Mouse (Mus musculus) right cerebral cortex, adult 2 months (tissue): ENCODE measurements around the gene Gfi1b.

Source experiments
- DNase-seq, 2 experiments: peaks; one replicate each; pipeline ENCODE4 v3.0.0; 2021 to 2022; ENCODE audit warnings: low spot score in 2 of 2

The Gfi1b gene

GRCm38 (mm10) chr2:28599569-28599900 lies 22.2 kb downstream of the Gfi1b start:
- no peak for DNase-seq

DNA sequence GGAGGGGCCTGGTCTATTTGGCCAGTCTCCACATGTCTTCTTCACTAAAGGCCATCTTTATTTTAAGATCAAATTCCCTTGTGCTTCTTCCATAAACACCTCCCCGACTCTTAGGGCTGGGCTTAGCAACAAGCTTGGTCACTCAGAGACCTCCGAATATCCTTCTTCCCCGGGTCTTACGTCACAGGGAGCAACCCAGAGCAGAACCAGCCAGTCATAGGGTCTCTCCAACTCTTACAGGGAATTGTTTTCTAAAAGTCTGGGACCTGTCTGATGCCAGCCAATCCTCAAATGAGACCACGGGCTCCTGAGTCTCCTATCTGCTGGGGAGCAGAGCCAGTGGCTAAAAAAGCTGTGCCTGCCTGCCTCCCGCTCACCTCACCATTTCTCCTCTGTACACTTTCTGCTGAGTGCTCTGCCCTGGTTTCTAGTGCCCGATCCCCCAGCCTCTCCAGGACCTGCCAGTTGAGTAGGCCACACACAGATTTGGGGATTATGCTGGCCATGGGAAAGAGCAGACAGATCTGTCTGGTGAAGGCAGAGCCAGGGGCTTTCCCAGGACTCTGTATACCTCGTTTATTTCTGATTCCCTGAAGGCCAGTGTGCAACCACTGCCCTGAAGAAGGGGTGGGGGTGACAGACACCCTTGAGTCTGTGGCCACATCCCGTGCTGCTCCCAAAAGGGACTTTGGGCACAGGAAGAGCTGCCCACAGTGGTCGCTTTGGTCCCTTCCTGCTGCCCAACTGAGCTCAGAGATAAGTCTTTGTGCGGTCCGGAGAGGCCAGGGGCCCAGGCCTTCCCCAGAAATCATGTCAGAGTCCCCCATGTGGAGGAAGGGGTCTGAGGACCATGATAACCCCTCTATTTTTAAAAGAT lies 22.9 kb downstream of the Gfi1b start:
- no peak for DNase-seq

DNA sequence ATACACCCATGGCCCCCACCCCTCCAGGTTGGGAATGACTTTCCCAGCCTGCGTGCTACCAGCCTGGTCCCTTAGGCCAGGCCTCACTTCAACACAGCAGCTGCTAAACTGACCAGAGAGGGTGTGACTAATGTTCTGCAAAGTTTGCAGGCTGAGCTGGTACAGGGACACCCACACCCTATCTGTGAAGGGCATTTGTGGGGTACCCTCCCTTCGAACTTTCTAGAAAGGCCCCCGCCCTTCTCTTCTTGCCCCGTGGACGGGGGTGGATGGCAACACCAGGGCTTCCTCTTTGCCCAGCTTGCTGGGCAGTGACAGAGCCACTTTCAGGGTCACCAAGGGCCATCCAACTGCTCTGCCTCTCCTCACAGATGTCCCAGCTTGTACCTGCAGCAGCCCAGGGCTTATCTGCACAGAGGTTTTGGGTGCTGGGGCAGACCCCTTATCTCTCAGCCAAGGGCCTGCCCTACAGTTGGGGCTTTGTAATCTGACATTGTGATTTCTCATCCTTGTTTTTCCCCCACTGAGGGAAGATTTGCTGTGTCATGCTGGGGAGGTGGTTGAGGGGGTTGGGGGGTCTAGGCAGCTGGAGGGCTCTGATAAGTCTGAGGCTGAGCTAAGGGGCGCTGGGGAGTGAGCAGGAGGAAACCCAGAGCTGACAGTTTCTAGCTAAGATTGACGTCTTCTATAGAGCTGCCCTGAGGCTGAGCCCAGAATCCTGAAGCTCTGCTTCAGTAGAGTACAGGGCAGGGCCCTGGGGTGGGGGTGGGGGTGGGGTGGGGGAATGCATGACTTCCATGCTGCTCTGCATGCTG lies 23.8 kb downstream of the Gfi1b start:
- no peak for DNase-seq

GRCm38 (mm10) chr2:28596998-28597397 lies 24.8 kb downstream of the Gfi1b start:
- no peak for DNase-seq

DNA sequence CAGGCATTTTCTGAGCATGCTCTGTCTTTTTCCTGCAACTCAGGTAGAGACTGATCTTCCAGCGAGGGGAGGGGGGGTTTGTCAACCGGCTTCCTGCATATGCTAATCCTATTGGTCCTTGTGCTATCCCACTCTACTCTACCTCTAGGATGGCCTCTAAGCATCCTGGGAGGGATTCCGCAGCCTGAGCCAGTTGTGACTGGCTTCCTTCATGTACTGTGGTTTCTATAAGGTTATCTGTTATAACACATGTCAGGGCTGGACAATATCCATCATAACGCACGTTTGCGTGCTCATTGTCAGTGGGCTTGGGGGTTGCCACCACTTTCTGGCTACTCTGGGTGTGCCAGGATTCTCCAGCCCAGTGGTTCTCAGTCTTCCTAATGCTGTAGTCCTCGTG lies 25.8 kb downstream of the Gfi1b start:
- no peak for DNase-seq

DNA sequence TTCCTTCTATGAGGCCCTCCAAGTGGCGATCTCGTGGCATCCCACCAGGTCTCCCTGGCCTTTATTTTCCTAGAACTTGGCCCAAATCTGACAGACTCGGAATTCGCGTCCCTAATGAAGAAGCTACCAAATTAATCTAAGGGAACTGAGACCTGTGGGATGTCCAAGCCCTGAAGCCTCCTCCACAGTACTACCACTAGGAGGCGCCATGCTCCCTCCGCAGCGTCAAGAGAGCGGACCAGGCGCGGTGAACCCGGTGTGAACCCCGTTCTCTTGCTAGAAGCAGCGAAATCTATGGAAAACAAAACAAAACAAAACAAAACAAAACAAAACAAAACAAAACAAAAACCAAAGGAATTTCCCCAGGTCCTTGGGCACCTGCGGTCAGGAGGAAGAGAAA lies 29.0 kb downstream of the Gfi1b start:
- DNase-seq, result peak in 1 of 2 experiments; percentile 36

DNA sequence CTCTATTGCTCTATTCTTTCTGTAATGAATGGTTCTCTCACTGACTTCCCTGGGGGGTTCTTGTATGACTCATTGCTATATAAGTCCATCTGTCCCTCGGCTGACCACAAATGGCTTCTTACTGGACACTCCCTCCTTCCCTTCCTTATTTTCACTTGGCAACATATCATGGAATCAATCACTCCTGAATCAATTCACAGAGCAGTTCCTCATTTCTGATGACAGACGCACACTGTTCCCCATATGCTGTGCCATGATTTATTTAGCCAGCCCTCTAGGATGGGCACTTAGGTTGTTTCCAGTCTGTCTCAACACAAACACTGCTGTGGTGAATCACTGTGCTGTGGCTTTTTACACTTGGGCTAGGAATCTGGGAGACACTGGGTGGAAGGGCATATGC lies 30.3 kb downstream of the Gfi1b start:
- DNase-seq, result no peak

DNA sequence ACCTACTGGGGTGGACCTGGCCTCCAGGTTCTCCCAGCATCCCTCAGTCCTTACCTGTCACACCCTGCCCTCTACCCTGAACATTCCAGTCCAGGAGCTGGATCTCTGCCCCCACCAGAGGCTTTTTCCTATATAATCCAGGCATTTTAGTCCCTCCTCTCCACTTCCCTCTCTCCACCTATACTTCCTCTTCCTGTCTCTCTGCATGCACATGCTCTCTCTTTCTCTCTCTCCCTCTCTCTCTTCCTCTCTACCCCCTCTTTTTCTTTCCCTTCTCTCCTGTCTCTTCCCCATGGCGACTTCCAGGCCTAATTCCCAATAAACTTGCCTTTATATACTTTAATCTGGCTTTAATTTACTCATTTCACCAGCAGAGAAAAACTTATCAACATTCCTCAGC lies 33.2 kb downstream of the Gfi1b start:
- no peak for DNase-seq

GRCm38 (mm10) chr2:28585730-28586129 lies 36.1 kb downstream of the Gfi1b start:
- DNase-seq, result no peak

DNA sequence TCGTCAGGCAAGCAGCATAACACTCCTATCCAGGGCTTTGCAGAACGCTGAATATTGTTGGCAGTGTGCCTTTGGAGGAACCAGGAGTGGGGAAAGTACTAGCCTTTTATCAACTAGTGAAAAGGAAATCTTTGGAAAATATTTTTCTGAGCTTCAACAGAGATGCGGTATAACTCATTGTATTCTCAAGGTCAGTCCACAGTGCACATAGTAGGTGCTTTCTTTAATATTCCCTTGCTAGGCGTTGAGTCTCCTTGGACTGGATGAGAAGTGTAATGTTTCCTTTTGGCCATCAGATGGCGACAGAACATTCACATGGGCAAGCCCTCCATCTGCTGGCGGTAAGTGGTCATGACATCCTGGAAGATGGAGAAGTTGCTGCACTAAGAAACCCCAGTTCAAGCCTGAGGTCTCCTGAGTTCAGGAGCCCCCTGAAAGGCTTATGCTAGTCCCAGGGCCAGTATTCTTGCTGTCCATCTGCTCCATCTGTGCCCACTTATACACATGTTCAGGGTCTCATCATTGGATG lies 36.7 kb downstream of the Gfi1b start:
- DNase-seq, result peak; percentile 79 to 85

- DNase-seq, result no peak
Measured at GRCm38 (mm10) chr2:28583651-28584050, 38.1 kb downstream of the Gfi1b start, which contains the start of gene Gtf3c5. Gene Gtf3c5, minus strand, starts transcription at chr2:28583751.

DNA sequence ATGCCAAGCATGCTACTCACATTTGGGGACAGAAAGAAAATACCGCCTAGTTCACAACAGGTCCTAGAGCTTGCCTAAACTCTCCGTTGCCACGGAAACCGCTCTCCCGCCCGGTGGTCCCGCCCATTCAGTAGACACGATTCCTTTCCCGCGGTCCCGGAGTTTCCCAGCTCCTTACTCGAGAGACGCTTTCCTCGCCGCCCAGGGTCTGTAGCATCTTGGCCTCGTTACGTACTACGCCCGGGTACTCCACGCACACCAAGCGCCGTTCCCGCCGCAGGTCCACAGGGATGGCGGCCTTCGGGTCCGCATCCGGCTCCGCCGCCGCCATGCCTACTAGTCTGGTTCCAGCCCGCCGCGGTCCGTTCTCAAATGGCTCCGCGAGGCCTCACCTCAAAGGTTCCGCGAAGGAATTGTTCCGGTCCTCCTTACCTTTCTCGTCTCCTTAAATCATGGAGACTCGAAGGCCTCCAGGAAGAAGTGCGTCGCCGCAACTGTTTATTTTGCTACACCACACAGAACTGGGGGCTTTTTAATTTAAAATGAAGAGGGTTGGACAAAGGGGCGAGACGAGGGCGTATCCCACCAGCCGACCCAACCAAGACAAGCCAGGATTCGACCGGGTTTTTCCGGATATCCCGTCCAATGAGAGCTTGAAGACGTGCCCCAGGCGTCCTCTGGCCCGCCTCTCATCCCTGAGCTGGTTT lies 39.0 kb downstream of the Gfi1b start:
- peak; percentile 91 to 92 for DNase-seq

DNA sequence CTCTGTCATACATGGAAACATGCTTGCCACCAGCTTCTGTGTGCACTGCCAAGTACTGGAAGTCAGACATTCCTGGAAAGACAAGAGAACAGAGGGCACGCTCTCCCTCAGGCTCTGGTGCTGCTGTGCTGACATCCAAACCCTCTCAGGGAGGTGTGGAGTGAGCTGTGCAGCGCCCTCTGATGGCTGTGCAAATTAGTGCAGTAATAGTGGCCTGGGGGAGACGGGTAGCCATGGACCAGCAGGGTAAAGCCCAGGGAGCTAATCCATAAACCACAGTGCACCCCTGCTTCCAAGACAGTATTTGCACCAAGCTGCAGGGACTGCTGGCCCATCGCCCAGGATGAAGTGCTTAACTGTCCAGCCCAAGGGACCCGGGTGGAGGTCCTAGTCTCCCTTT lies 43.8 kb downstream of the Gfi1b start:
- peak in 1 of 2 experiments; percentile 26 for DNase-seq

- DNase-seq, result no peak
Measured at GRCm38 (mm10) chr2:28576815-28577214, 45.0 kb downstream of the Gfi1b start.

DNA sequence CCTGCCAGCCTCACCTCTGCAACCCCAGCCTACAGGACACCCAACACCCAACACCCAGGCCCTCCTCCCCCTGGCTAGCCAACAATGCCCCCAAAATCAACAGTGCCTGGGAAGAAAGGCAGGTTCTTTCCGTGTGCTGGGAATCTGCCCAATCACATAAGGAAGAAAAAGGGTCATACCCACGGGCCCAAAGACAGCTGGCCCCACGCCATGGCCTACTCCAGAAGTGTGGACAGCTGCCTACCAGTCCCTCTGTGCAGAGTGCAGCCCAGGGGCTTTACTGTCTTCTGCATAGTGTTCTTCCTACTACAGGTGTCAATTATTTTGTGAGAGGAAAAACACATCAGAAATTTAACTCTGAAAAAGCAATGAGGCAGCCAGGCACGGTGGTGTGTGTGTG lies 46.4 kb downstream of the Gfi1b start:
- DNase-seq, result no peak

GRCm38 (mm10) chr2:28569903-28570302 lies 51.9 kb downstream of the Gfi1b start:
- DNase-seq, result no peak

DNA sequence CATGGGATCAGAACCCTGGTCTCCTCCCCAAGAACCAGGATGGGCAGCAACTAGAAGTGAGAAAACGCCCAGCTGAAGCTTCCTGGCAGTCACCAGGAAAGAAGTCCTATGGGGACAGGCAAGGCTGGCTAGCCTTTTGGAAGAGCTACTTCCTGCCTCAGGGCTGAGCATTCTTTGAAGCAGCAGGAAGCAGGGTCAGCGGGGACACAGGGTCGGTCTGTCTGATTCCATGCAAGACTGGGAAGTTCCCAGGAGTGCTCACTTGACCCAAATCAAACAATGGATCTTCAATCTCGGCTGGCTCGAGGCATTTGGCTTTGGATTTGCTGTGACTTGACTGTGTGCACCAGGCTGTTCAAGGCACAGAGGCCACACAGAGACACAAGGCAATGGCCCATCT lies 55.2 kb downstream of the Gfi1b start:
- DNase-seq, result no peak

- no peak for DNase-seq
Measured at GRCm38 (mm10) chr2:28564380-28564779, 57.4 kb downstream of the Gfi1b start.

- DNase-seq, result no peak
Measured at GRCm38 (mm10) chr2:28563830-28564229, 58.0 kb downstream of the Gfi1b start.

DNA sequence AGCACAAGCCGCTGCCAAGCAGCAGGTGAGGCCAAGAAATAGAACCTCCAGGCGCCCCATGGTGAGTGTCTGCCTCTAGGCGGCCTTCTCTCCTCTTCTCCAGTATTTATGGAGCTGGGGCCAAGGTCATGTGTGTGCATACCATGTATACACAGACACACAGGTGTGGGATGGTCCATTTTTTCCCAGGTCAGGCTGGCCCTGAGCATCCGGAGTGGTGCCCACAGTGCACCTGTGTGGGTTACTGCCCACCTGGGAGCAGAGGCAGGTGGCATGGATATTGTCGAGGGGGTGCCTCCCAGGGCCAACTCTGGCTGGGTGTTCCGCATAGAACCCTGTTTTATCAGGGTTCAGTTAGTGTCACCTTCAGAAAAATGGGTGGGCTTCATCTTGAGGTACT lies 58.5 kb downstream of the Gfi1b start, which contains the start of gene Cel:
Gene Cel, minus strand, starts transcription at position 101 of the 400 bp plus-strand sequence.
- DNase-seq, result no peak
